Mouse (Mus musculus): Measurements from ENCODE around the gene Ptprr. TPM values are rescaled to one million over a fixed set of nuclear protein-coding genes. Genes with fewer than 3 reads are reported as not detected.
A peak's percentile ranks its signal among the peaks of the same experiment; 100 is the strongest.

The Ptprr gene
- polyA plus RNA-seq, 1 experiment: 0.77 TPM

GRCm38 (mm10) chr10:116018480-116018891, 473 bp downstream of the Ptprr start:
- Histone ChIP-seq H3K27ac (ENCODE audit: control insufficient read depth, insufficient read depth, low read depth, low read length) (no peak overlapping the region), H3K36me3 (ENCODE audit: control insufficient read depth, insufficient read depth, low read length) (no peaks in the 10 kb centered on the region), H3K4me3 (ENCODE audit: control insufficient read depth, low read depth, low read length) (peak overlapping the region; percentile 67), H3K27me3 (ENCODE audit: control insufficient read depth, insufficient read depth, low read length) (no peaks in the 10 kb centered on the region), H3K4me1 (ENCODE audit: control insufficient read depth, insufficient read depth, low read length) (peaks cover 9% of the 10 kb centered on the region)
- TF ChIP-seq CTCF (IDR thresholded peaks at IDR 0.05; ENCODE audit: control insufficient read depth, insufficient read depth, insufficient replicate concordance, low read depth, low read length): no peak
- TF ChIP-seq POLR2A (IDR thresholded peaks at IDR 0.05; ENCODE audit: control insufficient read depth, low read depth, low read length): no peak

GRCm38 (mm10) chr10:116019086-116019860, 1.3 kb downstream of the Ptprr start:
- Histone ChIP-seq H3K36me3 (ENCODE audit: control insufficient read depth, insufficient read depth, low read length) (no peaks in the 10 kb centered on the region), H3K27me3 (ENCODE audit: control insufficient read depth, insufficient read depth, low read length) (no peaks in the 10 kb centered on the region), H3K4me1 (ENCODE audit: control insufficient read depth, insufficient read depth, low read length) (peaks cover 9% of the 10 kb centered on the region), H3K4me3 (ENCODE audit: control insufficient read depth, low read depth, low read length) (no peak overlapping the region), H3K27ac (ENCODE audit: control insufficient read depth, insufficient read depth, low read depth, low read length) (no peak overlapping the region)
- TF ChIP-seq POLR2A (IDR thresholded peaks at IDR 0.05; ENCODE audit: control insufficient read depth, low read depth, low read length): no peak
- TF ChIP-seq CTCF (IDR thresholded peaks at IDR 0.05; ENCODE audit: control insufficient read depth, insufficient read depth, insufficient replicate concordance, low read depth, low read length): no peak

GRCm38 (mm10) chr10:116021081-116021480, 3.1 kb downstream of the Ptprr start:
- Histone ChIP-seq H3K4me1 (ENCODE audit: control insufficient read depth, insufficient read depth, low read length) (peaks cover 9% of the 10 kb centered on the region), H3K36me3 (ENCODE audit: control insufficient read depth, insufficient read depth, low read length) (no peaks in the 10 kb centered on the region), H3K4me3 (ENCODE audit: control insufficient read depth, low read depth, low read length) (no peak overlapping the region), H3K27ac (ENCODE audit: control insufficient read depth, insufficient read depth, low read depth, low read length) (no peak overlapping the region), H3K27me3 (ENCODE audit: control insufficient read depth, insufficient read depth, low read length) (no peaks in the 10 kb centered on the region)
- no peak for TF ChIP-seq POLR2A (IDR thresholded peaks at IDR 0.05; ENCODE audit: control insufficient read depth, low read depth, low read length)
- TF ChIP-seq CTCF (IDR thresholded peaks at IDR 0.05; ENCODE audit: control insufficient read depth, insufficient read depth, insufficient replicate concordance, low read depth, low read length): no peak

- H3K27me3 ChIP-seq (ENCODE audit: control insufficient read depth, insufficient read depth, low read length): no peaks in the 10 kb centered on the region
- TF ChIP-seq POLR2A (IDR thresholded peaks at IDR 0.05; ENCODE audit: control insufficient read depth, low read depth, low read length) (no peak), CTCF (IDR thresholded peaks at IDR 0.05; ENCODE audit: control insufficient read depth, insufficient read depth, insufficient replicate concordance, low read depth, low read length) (no peak)
Observed at GRCm38 (mm10) chr10:116038150-116038549, 20.1 kb downstream of the Ptprr start.

GRCm38 (mm10) chr10:116075954-116076353, 57.9 kb downstream of the Ptprr start:
- no peak for TF ChIP-seq CTCF (IDR thresholded peaks at IDR 0.05; ENCODE audit: control insufficient read depth, insufficient read depth, insufficient replicate concordance, low read depth, low read length)
- TF ChIP-seq POLR2A (IDR thresholded peaks at IDR 0.05; ENCODE audit: control insufficient read depth, low read depth, low read length): no peak
- H3K27ac ChIP-seq (ENCODE audit: control insufficient read depth, insufficient read depth, low read depth, low read length): no peak overlapping the region
- H3K4me3 ChIP-seq (ENCODE audit: control insufficient read depth, low read depth, low read length): no peak overlapping the region
- H3K4me1 ChIP-seq (ENCODE audit: control insufficient read depth, insufficient read depth, low read length): no peaks in the 10 kb centered on the region
- no peaks in the 10 kb centered on the region for H3K27me3 ChIP-seq (ENCODE audit: control insufficient read depth, insufficient read depth, low read length)
- H3K36me3 ChIP-seq (ENCODE audit: control insufficient read depth, insufficient read depth, low read length): no peaks in the 10 kb centered on the region

More at GRCm38 (mm10) chr10:116038150-116038549, 20.1 kb downstream of the Ptprr start:
- H3K4me3 ChIP-seq (ENCODE audit: control insufficient read depth, low read depth, low read length): no peak overlapping the region
- H3K27ac ChIP-seq (ENCODE audit: control insufficient read depth, insufficient read depth, low read depth, low read length): no peak overlapping the region
- no peaks in the 10 kb centered on the region for H3K36me3 ChIP-seq (ENCODE audit: control insufficient read depth, insufficient read depth, low read length)
- H3K4me1 ChIP-seq (ENCODE audit: control insufficient read depth, insufficient read depth, low read length): no peaks in the 10 kb centered on the region

GRCm38 (mm10) chr10:116078636-116079035, 60.6 kb downstream of the Ptprr start:
- TF ChIP-seq POLR2A (IDR thresholded peaks at IDR 0.05; ENCODE audit: control insufficient read depth, low read depth, low read length) (no peak), CTCF (IDR thresholded peaks at IDR 0.05; ENCODE audit: control insufficient read depth, insufficient read depth, insufficient replicate concordance, low read depth, low read length) (no peak)
- Histone ChIP-seq H3K4me3 (ENCODE audit: control insufficient read depth, low read depth, low read length) (no peak overlapping the region), H3K36me3 (ENCODE audit: control insufficient read depth, insufficient read depth, low read length) (no peaks in the 10 kb centered on the region), H3K27ac (ENCODE audit: control insufficient read depth, insufficient read depth, low read depth, low read length) (no peak overlapping the region), H3K4me1 (ENCODE audit: control insufficient read depth, insufficient read depth, low read length) (no peaks in the 10 kb centered on the region), H3K27me3 (ENCODE audit: control insufficient read depth, insufficient read depth, low read length) (no peaks in the 10 kb centered on the region)

GRCm38 (mm10) chr10:116079396-116079795, 61.4 kb downstream of the Ptprr start:
- H3K36me3 ChIP-seq (ENCODE audit: control insufficient read depth, insufficient read depth, low read length): no peaks in the 10 kb centered on the region
- no peaks in the 10 kb centered on the region for H3K4me1 ChIP-seq (ENCODE audit: control insufficient read depth, insufficient read depth, low read length)
- no peaks in the 10 kb centered on the region for H3K27me3 ChIP-seq (ENCODE audit: control insufficient read depth, insufficient read depth, low read length)
- H3K4me3 ChIP-seq (ENCODE audit: control insufficient read depth, low read depth, low read length): no peak overlapping the region
- H3K27ac ChIP-seq (ENCODE audit: control insufficient read depth, insufficient read depth, low read depth, low read length): no peak overlapping the region
- TF ChIP-seq CTCF (IDR thresholded peaks at IDR 0.05; ENCODE audit: control insufficient read depth, insufficient read depth, insufficient replicate concordance, low read depth, low read length) (no peak), POLR2A (IDR thresholded peaks at IDR 0.05; ENCODE audit: control insufficient read depth, low read depth, low read length) (no peak)
